Mouse (Mus musculus): ENCODE measurements around the gene Ccdc173. TPM values are rescaled to one million over a fixed set of nuclear protein-coding genes. Genes with fewer than 3 reads are reported as not detected.

Gene Ccdc173
- total RNA-seq (2014; rRNA removed) (0.99 and 1.1 TPM in 2 replicates), polyA plus RNA-seq (2015; fragmentation: Nextera tagmentation; extraction: Ambion mirVana) (1.4 and 2.0 TPM in 2 replicates)

- WGBS = 2% methylated on average over 48 of the region's 48 CpGs
Observed at GRCm38 (mm10) chr2:69789429-69790069, at the start of gene Ccdc173, which contains the start of gene Phospho2. Ccdc173 (minus strand) TSS chr2:69789575. Phospho2 (plus strand) TSS chr2:69789623.

DNA sequence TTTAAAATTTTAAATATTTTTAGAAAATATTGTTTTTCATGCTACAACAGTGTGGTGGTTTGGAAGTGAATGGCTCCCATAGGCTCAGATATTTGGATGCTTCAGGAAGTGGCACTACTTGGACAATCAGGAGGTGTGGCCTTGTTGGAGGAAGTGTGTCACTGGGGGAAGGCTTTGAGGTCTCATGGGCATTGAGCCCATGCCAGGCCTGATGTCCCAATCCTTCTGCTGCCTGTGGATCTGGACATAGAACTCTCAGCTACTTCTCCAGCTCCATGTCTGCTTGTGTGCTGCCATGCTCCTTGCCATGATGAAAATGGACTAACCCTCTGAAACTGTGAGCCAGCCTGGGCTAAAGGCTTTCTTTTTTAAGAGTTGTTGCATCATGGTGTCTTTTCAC, 49.3 kb upstream of the Ccdc173 start:
- no peaks in the 10 kb centered on the region for H3K27me3 ChIP-seq (ENCODE audit: insufficient read depth, low read length)
- ATAC-seq (ENCODE audit: low FRiP score) (no peak), DNase-seq (ENCODE audit: low spot score) (no peak)
- no peak overlapping the region for H3K27ac ChIP-seq (ENCODE audit: low read depth, low read length)
- no peak overlapping the region for H3K9ac ChIP-seq (replicated peaks; ENCODE audit: low read length, poor library complexity, severe bottlenecking)
- peaks cover 9% of the 10 kb centered on the region for H3K36me3 ChIP-seq (ENCODE audit: insufficient read depth, low read length)
- H3K4me2 ChIP-seq (ENCODE audit: low read depth, low read length, poor library complexity, severe bottlenecking) = no peak overlapping the region
- H3K9me3 ChIP-seq (ENCODE audit: low read length) = no peaks in the 10 kb centered on the region
- TF ChIP-seq CTCF (IDR thresholded peaks at IDR 0.05) = no peak
- no peaks in the 10 kb centered on the region for H3K4me1 ChIP-seq (ENCODE audit: insufficient read depth, low read length)
- no peak overlapping the region for H3K4me3 ChIP-seq (ENCODE audit: low read depth, low read length)

More at GRCm38 (mm10) chr2:69789429-69790069, at the start of gene Ccdc173, which contains the start of gene Phospho2:
- ATAC-seq (ENCODE audit: low FRiP score) (peak; percentile 96), DNase-seq (ENCODE audit: low spot score) (peak; percentile 99)
- H3K4me2 ChIP-seq (ENCODE audit: low read depth, low read length, poor library complexity, severe bottlenecking) = peak within 1 kb of the TSS; percentile 83
- no peaks in the 10 kb centered on the region for H3K4me1 ChIP-seq (ENCODE audit: insufficient read depth, low read length)
- H3K9ac ChIP-seq (replicated peaks; ENCODE audit: low read length, poor library complexity, severe bottlenecking) = peak within 1 kb of the TSS; percentile 70
- no peaks in the 10 kb centered on the region for H3K9me3 ChIP-seq (ENCODE audit: low read length)
- no peaks in the 10 kb centered on the region for H3K27me3 ChIP-seq (ENCODE audit: insufficient read depth, low read length)
- TF ChIP-seq CTCF (IDR thresholded peaks at IDR 0.05) = no peak
- H3K27ac ChIP-seq (ENCODE audit: low read depth, low read length) = peak within 1 kb of the TSS; percentile 86
- H3K4me3 ChIP-seq (ENCODE audit: low read depth, low read length) = peak within 1 kb of the TSS; percentile 67
- H3K36me3 ChIP-seq (ENCODE audit: insufficient read depth, low read length) = 0 out of 2 replicates have a peak, but pooled peaks cover 3% of the 10 kb centered on the region

- no peak for TF ChIP-seq CTCF (IDR thresholded peaks at IDR 0.05)
- Histone ChIP-seq H3K4me2 (ENCODE audit: low read depth, low read length, poor library complexity, severe bottlenecking) (no peak overlapping the region), H3K36me3 (ENCODE audit: insufficient read depth, low read length) (peaks cover 15% of the 10 kb centered on the region), H3K27ac (ENCODE audit: low read depth, low read length) (no peak overlapping the region), H3K9me3 (ENCODE audit: low read length) (no peaks in the 10 kb centered on the region), H3K9ac (replicated peaks; ENCODE audit: low read length, poor library complexity, severe bottlenecking) (no peak overlapping the region), H3K27me3 (ENCODE audit: insufficient read depth, low read length) (no peaks in the 10 kb centered on the region), H3K4me3 (ENCODE audit: low read depth, low read length) (no peak overlapping the region), H3K4me1 (ENCODE audit: insufficient read depth, low read length) (no peaks in the 10 kb centered on the region)
- no peak for ATAC-seq (ENCODE audit: low FRiP score)
- 23% methylated on average over 3 of the region's 3 CpGs for WGBS
- no peak for DNase-seq (ENCODE audit: low spot score)
Observed at GRCm38 (mm10) chr2:69837996-69838395, 48.6 kb upstream of the Ccdc173 start.

DNA sequence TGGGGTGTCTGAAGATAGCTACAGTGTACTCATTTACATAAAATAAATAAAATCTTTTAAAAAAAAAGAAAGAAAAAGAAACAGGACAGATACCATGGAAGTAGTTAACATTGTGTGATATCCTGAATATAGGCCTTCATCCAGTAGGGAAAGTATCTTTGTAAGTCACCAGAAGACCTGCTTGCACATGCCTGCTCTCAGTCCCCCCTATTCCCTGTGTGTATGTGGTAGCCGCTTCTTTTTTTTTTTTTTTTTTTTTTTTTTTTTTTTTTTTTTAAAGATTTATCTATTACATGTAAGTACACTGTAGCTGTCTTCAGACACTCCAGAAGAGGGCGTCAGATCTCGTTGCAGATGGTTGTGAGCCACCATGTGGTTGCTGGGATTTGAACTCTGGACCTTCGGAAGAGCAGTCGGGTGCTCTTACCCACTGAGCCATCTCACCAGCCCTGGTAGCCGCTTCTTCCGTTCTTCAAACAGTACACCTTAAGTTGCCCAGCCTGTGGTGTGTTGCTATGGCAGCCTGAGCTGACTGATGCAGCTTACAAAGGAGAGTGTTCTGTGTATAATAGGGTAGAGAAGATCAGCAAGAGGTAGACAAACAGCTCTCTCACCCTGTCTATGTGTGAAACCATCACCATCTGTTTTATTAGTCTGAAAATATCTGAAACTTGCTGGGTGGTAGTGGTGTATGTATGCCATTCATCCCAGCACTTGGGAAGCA, 48.0 kb upstream of the Ccdc173 start:
- no peaks in the 10 kb centered on the region for H3K4me1 ChIP-seq (ENCODE audit: insufficient read depth, low read length)
- no peaks in the 10 kb centered on the region for H3K9me3 ChIP-seq (ENCODE audit: low read length)
- TF ChIP-seq CTCF (IDR thresholded peaks at IDR 0.05) = no peak
- DNase-seq (ENCODE audit: low spot score) (no peak), ATAC-seq (ENCODE audit: low FRiP score) (no peak)
- no peak overlapping the region for H3K4me3 ChIP-seq (ENCODE audit: low read depth, low read length)
- H3K4me2 ChIP-seq (ENCODE audit: low read depth, low read length, poor library complexity, severe bottlenecking) = no peak overlapping the region
- no peaks in the 10 kb centered on the region for H3K27me3 ChIP-seq (ENCODE audit: insufficient read depth, low read length)
- 68% methylated on average over 6 of the region's 7 CpGs for WGBS
- no peak overlapping the region for H3K9ac ChIP-seq (replicated peaks; ENCODE audit: low read length, poor library complexity, severe bottlenecking)
- H3K27ac ChIP-seq (ENCODE audit: low read depth, low read length) = no peak overlapping the region
- peaks cover 17% of the 10 kb centered on the region for H3K36me3 ChIP-seq (ENCODE audit: insufficient read depth, low read length)

DNA sequence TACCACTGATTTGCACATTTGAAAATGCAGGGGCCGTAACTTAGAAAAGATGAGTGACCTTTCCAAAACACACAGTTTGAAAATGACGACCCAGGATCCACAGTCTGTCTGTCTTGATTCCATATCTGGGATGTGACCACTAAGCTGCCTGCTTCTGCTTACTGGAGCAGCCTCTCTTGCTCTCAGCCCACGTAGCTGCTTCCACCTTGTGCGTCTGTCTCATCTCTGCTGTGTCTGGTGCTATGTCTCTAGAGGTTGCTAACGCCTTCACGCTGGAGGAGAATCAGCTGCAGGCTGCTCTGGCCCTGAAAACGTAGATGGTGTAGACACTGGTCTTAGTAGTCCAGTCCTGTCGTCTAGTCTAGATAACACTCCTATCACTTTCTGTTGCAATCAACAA, 40.7 kb upstream of the Ccdc173 start:
- Histone ChIP-seq H3K4me2 (ENCODE audit: low read depth, low read length, poor library complexity, severe bottlenecking) (no peak overlapping the region), H3K36me3 (ENCODE audit: insufficient read depth, low read length) (peaks cover 26% of the 10 kb centered on the region), H3K4me1 (ENCODE audit: insufficient read depth, low read length) (peaks cover 5% of the 10 kb centered on the region), H3K4me3 (ENCODE audit: low read depth, low read length) (no peak overlapping the region), H3K27me3 (ENCODE audit: insufficient read depth, low read length) (no peaks in the 10 kb centered on the region), H3K9ac (replicated peaks; ENCODE audit: low read length, poor library complexity, severe bottlenecking) (no peak overlapping the region), H3K27ac (ENCODE audit: low read depth, low read length) (no peak overlapping the region), H3K9me3 (ENCODE audit: low read length) (no peaks in the 10 kb centered on the region)
- ATAC-seq (ENCODE audit: low FRiP score) (no peak), DNase-seq (ENCODE audit: low spot score) (no peak)
- WGBS = 90% methylated on average over 8 of the region's 8 CpGs
- TF ChIP-seq CTCF (IDR thresholded peaks at IDR 0.05) = no peak

DNA sequence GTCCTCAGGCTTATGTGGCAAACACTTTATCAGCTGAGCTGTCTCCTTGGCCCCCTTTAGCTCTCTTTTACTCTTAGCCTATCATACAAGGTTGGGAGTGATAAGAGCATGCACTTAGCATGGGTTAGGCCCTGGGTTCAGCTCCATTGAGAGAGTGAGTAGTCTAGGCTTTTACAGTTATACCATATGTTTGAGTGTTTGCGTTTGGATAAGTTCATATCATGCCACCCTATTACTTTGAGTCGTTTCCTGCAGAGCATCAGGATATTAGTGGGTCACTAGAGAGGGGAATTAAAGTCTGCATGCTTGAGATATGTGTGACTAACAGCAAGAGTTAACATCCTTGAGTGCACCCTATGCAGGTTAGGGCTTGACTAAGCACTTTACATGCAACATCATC, 40.3 kb upstream of the Ccdc173 start:
- no peak for TF ChIP-seq CTCF (IDR thresholded peaks at IDR 0.05)
- Histone ChIP-seq H3K4me2 (ENCODE audit: low read depth, low read length, poor library complexity, severe bottlenecking) (no peak overlapping the region), H3K4me1 (ENCODE audit: insufficient read depth, low read length) (peaks cover 9% of the 10 kb centered on the region), H3K36me3 (ENCODE audit: insufficient read depth, low read length) (peaks cover 26% of the 10 kb centered on the region), H3K27me3 (ENCODE audit: insufficient read depth, low read length) (no peaks in the 10 kb centered on the region), H3K4me3 (ENCODE audit: low read depth, low read length) (no peak overlapping the region), H3K9ac (replicated peaks; ENCODE audit: low read length, poor library complexity, severe bottlenecking) (no peak overlapping the region), H3K9me3 (ENCODE audit: low read length) (no peaks in the 10 kb centered on the region), H3K27ac (ENCODE audit: low read depth, low read length) (no peak overlapping the region)
- DNase-seq (ENCODE audit: low spot score) (no peak), ATAC-seq (ENCODE audit: low FRiP score) (no peak)
- WGBS = 94% methylated on average over 2 of the region's 2 CpGs

Data from midbrain, postnatal 0 days (tissue).